Mouse (Mus musculus): ENCODE measurements around the gene Iffo1. TPM values are rescaled to one million over a fixed set of nuclear protein-coding genes. Genes with fewer than 3 reads are reported as not detected.

The Iffo1 gene
- total RNA-seq, 4 experiments from 2014 or later, result 62.0 to 68.5 (median 66.4) TPM

DNA sequence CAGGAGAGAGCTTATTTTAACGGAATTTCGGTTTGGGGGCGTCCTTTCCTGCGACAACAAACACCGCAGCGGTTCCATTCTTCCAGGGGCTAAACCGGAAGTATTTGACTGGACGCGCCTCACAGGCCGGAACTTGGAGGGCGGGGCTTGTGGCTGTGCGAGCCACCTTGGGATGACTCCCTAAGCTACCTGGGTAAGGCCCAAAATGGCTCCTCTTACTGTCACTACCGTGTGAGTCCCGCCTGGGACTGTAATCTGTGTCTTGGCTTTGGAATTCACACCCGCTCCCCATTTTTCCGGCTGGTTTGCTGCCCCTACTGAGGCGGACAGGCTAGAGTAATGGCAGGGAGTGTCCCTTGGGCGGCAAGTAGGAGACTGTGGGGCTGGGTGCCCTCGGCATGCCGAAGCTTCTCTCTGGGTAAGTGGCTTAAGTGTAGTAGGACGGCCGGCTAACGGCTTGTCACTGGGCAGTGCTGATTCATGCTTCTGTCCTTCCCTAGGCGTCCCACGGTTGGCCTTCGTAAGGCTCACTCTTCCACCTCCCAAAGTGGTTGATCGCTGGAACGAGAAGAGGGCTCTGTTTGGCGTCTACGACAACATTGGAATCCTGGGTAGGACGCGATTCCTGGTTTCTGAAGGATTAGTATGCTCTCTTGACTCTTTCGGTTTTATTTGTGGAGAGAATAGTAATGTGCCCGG lies 47.1 kb downstream of the Iffo1 start:
- peak; percentile 83 to 91 for DNase-seq (ENCODE audit: low spot score in 2 of 2)

DNA sequence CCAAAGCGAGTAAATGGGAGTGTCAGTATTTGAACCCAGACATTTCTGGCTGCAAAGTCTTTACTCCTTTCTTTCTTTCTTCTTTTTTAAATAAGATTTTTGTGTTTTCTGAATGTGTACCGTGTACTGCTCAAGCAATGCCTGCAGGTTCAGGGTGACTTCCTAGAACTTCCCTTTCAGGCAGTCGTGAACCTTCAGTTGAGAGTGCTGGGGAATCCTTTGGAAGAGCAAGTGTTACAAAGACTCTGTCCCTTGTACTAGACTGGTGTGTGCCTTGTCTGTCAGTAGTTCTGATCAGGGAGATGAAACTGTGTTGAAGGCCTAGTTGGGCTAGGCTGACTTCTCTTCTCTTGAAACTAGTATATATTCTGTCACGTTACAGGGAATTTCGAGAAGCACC lies 47.8 kb downstream of the Iffo1 start:
- DNase-seq (ENCODE audit: low spot score in 2 of 2), result no peak

DNA sequence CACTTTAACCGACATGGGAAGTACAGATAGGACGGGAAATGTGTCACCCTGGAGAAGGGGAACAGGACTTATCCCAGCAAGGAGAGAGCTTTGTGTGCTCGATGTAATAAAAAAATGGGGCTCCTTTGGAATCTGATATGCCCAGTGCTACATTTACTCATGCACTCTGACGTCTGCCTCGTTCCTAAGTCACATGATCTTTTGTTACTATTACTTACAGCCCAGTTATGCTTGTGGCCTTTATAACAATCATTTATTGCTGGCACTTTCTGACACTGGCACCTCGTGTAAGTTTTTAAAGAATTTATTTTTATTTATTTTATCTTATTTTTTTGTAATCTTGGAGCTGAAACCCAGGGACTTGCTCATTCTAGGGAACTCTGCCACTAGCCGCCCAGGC lies 48.3 kb downstream of the Iffo1 start:
- no peak for DNase-seq (ENCODE audit: low spot score in 2 of 2)

DNA sequence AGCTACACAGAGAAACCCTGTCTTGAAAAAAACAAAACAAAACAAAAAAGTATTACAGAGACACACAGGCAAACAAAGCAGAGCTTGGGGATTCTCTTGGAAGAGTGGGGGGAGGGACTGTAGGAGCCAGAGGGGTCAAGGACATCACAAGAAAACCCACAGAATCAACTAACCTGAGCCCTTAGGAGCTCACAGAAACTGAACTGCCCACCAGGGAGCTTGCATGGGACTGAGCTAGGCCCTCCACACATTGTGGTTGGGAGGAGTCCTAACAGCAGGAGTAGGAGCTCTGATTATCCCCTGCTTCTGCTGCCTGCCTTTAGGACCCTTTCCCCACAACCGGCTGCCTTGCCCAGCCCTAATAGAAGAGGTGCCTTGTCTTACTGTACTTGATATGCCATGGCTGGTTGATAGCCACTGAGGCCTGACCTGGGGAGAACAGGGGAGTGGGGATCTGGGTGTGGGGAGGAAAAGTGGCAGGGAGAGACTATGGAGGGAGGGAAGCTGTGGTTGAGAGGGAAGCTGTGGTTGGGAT lies 50.6 kb downstream of the Iffo1 start:
- no peak for DNase-seq (ENCODE audit: low spot score in 2 of 2)

DNA sequence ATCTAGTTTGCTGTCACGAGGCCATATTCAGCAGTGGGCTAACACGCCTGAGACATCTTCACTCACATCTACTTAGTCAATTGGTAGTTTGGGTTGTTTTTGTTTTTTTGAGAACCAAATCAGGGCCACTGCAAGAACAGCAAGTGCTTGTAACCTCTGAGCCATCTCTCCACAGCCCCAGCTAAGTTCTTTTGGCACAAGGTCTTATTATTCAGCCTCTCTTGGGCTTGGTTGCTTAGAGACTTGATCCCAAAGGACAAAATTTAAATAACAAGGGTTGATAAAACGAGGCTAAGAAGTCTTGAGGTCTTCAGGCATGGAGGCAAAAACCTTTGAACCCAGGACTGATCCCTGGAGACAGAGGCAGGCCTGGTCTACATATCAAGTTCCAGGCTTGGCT lies 51.3 kb downstream of the Iffo1 start:
- no peak for DNase-seq (ENCODE audit: low spot score in 2 of 2)

DNA sequence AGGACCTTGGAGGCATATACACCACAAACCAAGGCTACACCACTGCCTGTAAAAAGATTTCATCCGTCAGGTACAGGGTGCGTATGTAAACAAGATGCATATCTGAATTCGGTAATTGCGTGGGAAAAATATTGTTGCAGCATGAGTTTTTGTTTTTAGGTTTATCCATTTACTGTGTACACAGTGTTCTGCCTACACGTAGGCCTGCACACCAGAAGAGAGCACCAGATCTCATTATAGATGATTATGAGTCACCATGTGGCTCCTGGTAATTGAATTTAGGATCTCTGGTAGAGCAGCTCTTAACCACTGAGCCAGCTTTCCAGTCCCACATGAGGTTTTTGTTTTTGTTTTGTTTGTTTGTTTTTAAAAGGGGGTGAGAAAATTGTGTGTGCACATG lies 52.1 kb downstream of the Iffo1 start:
- no peak for DNase-seq (ENCODE audit: low spot score in 2 of 2)

DNA sequence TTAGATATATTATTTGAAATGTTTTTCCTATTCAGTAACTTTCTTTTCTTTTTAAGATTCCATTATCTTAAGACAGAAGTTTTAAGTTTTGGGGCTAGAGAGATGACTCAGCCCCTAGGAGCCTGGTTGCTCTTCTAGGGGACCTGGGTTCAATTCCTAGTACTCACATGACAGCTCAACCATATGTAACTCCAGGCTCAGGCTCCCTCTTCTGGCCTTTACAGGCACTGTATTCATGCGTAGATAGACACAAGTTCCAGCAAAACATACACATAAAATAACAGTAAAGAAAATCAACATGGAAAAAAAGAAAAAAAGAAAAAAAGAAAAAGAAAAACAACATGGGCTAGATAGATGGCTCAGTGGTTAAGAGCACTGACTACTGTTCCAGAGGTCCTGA lies 65.4 kb downstream of the Iffo1 start:
- DNase-seq (ENCODE audit: low spot score in 2 of 2), result no peak

Small RNA genes lying within 50 kb of the gene (microRNA-seq; reads per million reads assigned to microRNA genes)
- gene Mir3098, result 0.66 to 0.84 reads per million in 2 experiments
- 1.1 to 4.2 reads per million in 2 experiments for gene Mir7045

Other genes starting within 250 kb of the Iffo1 start
- 10 to 100 TPM in 2 of 4 experiments, 1 to 10 TPM in 2; 2.4 to 12.6 (median 6.8) TPM for gene Lag3, start 233.5 kb upstream of the Iffo1 start, total RNA-seq (2022)
- 100 to 1,000 TPM; 915 to 964 (median 945) TPM for gene Ptms, start 225.1 kb upstream of the Iffo1 start, total RNA-seq (2022)
- gene Mlf2, start 213.9 kb upstream of the Iffo1 start, total RNA-seq (2022), result 100 to 1,000 TPM; 578 to 635 (median 620) TPM
- 100 to 1,000 TPM; 154 to 177 (median 165) TPM for gene Cops7a, start 179.7 kb upstream of the Iffo1 start, total RNA-seq (2022)
- gene Pianp, start 148.5 kb upstream of the Iffo1 start, total RNA-seq (2022), result 100 to 1,000 TPM; 146 to 232 (median 185) TPM
- 10 to 100 TPM; 36.8 to 48.5 (median 40.5) TPM for gene Zfp384, start 136.1 kb upstream of the Iffo1 start, total RNA-seq (2022)
- gene Ing4, start 105.5 kb upstream of the Iffo1 start, total RNA-seq (2022), result 10 to 100 TPM; 52.5 to 59.2 (median 54.2) TPM
- gene Acrbp, start 95.6 kb upstream of the Iffo1 start, total RNA-seq (2022), result 10 to 100 TPM in 2 of 4 experiments, 1 to 10 TPM in 2; 8.6 to 12.1 (median 10.1) TPM
- gene Lpar5, start 77.3 kb upstream of the Iffo1 start, total RNA-seq (2022), result 1 to 10 TPM in 2 of 4 experiments, under 1 TPM in 2; 0.44 to 1.9 (median 0.82) TPM
- gene Chd4, start 49.3 kb upstream of the Iffo1 start, total RNA-seq (2022), result 100 to 1,000 TPM; 161 to 176 (median 173) TPM
- 10 to 100 TPM; 25.4 to 28.2 (median 27.2) TPM for gene Nop2, start 13.3 kb upstream of the Iffo1 start, total RNA-seq (2022)
- 1,000 to 10,000 TPM; 2,585 to 3,221 (median 2,921) TPM for gene Gapdh, start 21.2 kb downstream of the Iffo1 start, total RNA-seq (2022)
- 10 to 100 TPM; 25.9 to 32.9 (median 30.5) TPM for gene Ncapd2, start 46.5 kb downstream of the Iffo1 start, total RNA-seq (2022)
- 10 to 100 TPM; 74.9 to 79.0 (median 77.2) TPM for gene Mrpl51, start 46.6 kb downstream of the Iffo1 start, total RNA-seq (2022)
- 100 to 1,000 TPM; 127 to 156 (median 131) TPM for gene Vamp1, start 70.3 kb downstream of the Iffo1 start, total RNA-seq (2022)
- 1 to 10 TPM; 4.3 to 7.0 (median 6.4) TPM for gene Tapbpl, start 86.6 kb downstream of the Iffo1 start, total RNA-seq (2022)
- under 1 TPM in 1 of 4 experiments, not detected in 3; 0.32 TPM for gene Cd27, start 91.8 kb downstream of the Iffo1 start, total RNA-seq (2022)
- not detected for gene Tuba3a, start 140.8 kb downstream of the Iffo1 start, total RNA-seq (2022)
- gene Ltbr, start 168.6 kb downstream of the Iffo1 start, total RNA-seq (2022), result 10 to 100 TPM in 2 of 4 experiments, 1 to 10 TPM in 2; 7.7 to 11.9 (median 10.3) TPM
- 1 to 10 TPM; 2.6 to 3.7 (median 3.1) TPM for gene Scnn1a, start 175.4 kb downstream of the Iffo1 start, total RNA-seq (2022)
- gene Tnfrsf1a, start 204.1 kb downstream of the Iffo1 start, total RNA-seq (2022), result 10 to 100 TPM; 12.8 to 23.2 (median 16.7) TPM
- gene Plekhg6, start 235.6 kb downstream of the Iffo1 start, total RNA-seq (2022), result under 1 TPM; 0.28 to 0.71 (median 0.40) TPM

All from left cerebral cortex, adult 8-10 months (tissue).